Mouse (Mus musculus) frontal cortex, postnatal 25 days (tissue): Measurements from ENCODE around the gene Dohh.

Experiments used
- DNase-seq, 2 experiments: peaks; one replicate each; pipeline ENCODE4 v3.0.0; 2022; ENCODE audit warnings: low spot score in 2 of 2

Dohh gene

DNA sequence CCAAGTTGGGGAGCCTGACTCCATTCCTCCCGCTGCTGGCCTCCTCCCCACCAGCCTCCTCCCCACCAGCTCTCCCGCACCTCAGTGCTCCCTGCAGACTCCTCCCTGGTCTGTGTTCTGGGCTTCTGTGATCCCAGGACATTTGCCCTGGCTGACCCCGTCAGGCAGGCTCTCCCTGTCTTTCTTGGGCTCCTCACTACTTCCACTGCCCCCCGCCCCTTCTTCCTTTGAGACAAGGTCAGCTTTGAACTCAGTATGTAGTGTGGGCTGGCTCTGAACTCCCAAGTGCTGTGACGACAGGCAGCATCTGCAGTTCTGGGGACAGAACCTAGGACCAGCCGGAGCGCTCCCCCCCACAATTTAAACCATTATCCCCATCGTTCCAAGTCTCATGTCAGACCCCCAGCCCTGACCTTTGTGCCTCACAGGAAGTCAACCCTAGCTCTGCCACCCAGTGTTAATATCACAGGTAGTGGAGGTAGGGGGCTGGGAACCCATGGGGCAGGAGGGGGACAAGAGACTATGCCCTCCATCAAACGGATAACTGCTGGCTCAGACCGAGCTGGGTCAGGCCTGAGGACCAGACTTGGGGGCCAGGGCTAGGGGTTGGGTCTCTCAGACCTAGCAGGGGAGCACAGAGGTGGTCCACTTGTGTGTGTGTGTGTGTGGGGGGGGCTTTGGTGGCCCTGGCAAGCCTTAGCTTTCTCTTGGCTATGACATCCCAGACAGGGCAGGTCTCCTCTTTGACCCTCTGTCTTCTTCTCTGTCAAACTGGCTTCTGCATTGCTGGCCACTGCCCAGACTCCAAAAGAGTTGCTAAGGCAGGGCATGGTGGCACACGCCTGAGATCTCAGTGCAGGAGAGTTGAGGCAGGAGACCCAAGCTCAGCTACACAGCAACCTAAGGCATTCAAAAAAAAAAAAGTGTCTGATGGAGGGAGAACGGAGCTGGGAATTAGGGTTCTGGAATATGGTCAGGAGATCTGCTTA, 33.3 kb downstream of the Dohh start:
- DNase-seq, result no peak

DNA sequence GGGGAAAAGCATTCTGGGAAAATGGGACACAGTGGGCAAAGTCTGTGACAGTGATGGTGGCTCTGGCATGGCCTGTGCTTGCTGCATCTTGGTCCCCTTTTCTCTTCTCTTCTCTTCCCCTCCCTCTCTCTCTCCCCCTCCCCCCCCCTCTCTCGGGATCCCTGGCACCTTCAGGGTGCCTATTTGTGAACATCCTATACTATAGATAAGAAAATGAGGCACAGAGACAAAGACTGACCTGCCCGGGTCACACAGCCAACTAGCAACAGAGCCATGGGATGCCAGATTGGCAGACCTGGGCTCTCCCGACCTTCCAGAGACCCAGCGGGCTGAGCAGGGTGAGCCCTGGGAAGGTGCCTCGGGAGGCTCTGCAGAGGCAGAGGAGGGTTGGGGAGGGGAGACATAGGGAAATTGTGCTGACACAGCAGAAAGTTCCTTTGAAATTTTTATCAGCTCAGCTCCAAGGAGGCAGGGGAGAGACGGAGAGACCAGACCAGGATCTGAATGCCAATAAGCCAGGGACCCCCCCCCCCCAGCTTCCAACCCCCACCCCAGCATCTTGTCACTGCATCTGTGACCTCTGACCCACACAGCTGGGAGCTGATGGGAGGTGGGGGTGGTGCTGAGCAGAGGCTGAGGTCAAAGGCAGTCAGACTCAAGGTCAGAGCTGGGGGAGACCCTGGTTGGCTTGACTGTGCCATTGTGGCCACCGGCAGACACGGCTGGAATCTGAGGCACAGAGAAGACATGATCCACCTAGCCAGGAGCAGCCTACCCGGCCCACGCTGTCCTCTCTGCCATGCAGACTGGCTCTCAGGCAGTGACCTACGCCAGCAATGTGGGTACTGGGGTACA, 34.2 kb downstream of the Dohh start:
- no peak for DNase-seq

DNA sequence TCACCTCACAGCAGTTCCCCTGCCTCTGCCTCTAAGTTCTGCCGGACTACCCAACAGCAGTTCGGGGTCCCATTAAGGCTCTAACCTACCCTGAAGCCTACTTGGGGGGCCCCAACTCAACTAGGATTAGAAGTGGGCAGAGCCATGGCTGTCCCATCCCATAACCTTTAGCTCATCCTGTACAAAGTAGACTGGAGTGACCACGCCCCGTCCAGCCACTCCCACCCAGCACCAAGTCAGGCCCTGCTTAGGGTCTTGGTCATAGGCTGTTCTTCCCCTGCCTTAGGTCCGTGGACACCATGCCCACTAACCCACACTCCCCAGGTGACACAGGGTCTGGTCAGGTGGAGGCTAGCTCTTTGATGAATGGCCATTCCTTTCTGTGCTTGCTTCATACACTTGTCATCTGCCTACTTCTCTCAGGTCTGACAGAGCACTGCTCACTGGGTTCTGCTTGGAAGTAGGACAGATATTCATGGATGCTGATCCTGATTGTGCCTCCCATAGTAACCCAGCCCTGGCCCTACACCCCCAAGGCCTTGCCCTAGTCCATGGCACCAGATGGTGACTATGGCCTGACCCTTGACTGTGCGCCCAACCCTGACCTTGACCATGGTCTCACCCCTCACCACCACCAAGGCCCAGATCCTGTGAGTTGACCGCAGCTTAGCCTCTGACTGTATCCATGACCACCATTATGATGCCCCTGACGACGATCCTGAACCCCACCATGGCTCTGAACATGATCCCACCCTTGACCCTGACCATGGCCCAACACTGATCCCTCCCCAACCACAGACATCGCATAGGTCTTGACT, 35.1 kb downstream of the Dohh start:
- no peak for DNase-seq

- DNase-seq, result no peak
These were observed 36.1 kb downstream of the Dohh start for GRCm38 (mm10) chr10:81420191-81420767.

DNA sequence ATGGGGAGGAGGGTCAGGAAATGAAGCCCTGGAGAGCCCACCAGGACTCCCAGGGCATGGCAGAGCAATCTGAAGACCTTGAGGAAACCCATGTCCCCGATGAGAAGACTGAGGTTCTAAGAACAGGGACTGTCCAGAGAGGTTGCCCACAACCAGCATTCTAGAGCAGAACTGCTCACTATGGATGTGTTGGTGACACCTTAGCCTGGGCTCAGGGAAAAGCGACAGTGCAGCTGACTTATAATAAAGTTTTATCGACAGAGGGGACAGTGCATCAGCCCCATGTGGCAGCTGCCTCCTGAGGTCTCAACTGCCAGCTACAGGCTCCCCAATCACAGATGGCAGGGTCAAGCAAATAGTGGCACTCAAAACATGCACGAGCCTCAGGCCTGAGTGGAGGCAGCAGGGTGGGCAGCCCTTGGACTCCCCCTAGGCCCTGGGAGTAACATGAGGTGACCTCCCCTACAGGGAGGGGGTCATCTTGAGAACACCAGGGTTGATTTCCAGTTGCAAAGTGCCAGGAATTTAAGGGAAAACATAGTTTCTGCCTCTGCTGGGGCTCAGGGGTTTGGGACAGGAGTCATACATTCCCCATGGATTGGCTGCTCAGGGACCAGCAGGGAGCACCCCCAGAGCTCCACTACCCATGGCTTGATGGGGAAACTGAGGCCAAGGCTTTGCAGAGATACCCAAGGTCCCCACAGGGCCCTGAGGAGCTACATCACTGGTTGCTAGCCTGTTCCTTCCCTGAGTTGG, 37.0 kb downstream of the Dohh start:
- DNase-seq, result no peak

DNA sequence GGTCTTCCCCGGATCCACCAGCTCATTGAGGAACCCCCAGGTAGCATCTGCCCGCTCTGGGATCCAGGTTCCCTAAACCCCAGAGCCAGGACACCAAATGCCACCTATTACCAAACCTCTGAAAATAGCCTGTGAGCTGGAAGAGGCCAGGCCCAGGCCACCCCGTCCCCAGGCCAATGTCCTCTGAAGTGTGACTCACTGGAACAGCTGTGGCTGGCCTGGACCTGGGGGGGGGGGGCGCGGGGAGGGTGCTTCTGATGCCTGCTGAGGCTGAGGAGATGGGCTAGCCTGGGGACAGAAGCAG, 37.5 kb downstream of the Dohh start:
- no peak for DNase-seq

DNA sequence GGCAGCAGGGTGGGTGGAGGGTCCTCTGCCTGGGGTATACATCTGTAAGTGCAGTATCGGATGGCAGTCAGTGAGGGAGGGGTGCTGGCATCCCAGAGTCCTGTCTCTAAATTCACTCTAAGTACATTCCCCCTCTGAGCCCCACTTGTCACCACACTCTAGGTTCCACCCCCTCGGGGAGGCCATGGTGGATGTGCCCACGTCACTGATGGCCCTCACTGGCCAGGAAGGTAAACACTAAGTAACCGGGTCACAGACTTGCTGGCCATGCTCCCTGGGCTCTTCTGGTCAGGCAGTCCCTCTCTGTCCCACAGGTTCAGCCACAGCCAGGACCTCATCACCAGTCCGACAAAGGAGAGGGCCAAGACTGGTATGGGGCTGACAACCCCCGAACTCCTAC, 38.0 kb downstream of the Dohh start:
- DNase-seq, result no peak

DNA sequence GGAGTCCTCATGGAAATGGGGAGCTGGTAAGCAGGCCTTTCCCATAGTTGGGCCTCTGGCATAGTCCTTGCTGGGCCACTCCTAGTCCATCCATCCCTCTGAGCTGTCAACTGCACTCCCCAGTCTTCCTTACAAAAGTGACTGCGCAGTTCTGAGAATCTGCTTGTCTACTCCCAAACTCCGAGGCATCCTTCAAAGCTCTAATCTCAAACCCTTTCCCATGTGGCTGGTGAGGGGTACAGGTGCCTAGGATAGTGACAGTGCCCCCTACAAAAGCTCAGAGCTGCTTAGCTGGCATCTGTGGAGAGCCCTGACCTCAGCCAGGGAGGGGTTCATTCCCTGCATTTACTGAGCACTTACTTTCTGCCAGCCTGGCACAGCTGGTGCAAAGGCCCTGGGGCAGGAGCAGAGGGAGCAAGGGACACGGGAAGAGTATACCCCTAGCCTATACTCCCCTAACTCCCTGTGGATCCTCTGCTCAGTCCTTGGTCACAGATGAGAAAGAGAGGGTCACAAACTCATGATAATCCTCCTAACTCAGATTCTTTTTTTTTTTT, 38.5 kb downstream of the Dohh start:
- DNase-seq, result peak in 1 of 2 experiments; percentile 3

DNA sequence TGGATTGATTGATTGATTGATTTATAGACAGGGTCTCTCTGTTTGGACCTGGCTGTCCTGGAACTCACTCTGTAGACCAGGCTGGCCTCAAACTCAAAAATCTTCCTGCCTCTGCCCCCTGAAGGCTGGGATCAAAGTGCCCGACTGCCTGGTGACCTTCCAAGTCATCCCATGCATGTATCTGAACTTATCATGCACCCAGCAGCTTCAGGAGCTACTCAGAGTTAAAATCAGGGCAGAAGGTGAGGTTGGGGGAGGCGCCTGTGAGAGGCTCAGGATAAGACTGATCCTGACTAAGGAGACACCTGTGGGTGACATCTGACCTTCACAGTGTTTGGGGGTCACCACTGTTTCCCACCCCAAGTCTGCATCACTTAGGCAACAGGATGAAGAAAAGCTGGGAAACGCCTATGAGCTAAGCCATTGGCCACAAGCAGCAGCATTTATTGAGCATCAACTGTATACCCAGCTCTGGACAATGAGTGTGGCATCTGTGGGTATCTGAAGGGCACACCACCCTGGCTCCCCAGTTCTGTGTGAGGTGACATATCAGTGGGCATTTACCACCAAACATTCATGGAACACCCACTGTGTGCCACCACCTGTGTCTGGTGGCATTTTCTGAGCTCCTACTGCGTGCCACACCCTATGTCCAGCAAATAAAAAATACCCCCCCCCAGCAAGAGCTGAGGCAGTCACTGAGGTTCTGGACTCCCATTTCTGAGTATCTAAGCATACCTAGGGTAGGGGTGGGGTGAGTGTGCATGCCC, 39.4 kb downstream of the Dohh start:
- DNase-seq, result peak in 1 of 2 experiments; percentile 2

DNA sequence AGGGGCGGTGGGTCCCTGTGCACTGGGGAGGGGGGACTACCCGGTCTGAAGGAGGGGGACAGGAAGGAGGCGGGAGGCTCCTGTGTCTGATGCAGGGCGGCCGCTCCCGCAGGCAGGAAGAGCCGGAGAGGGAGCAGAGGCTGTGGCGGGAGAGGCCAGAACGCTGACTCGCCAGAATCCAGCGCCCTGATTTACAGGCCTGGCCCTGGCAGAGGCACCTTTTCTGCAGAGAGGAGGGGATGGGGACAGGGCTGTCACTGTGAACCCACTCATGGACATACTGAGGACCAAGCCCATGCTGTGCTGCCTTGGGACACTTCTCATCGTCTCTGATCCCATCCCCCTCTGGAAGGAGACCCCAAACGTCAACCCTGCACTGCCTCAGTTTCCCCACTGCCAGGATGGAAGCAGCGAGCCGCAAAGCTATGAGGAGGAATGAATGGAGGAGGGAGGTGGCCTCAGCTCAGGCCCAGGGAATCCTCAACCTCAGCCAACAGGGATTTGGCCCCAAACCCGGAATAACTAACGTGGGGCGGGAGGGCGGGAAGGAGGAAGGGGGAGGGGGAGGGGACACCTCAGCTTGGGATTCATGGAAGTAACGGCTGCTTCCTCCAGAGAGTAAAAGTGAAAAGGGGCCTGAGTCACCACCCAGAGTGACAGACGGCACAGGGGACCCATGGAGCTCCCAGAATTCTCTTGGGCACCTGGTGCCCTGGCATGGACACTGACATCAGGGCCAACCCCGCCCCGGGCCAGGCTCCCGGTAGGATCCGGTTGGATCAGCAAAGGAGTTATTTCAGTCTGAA, 40.2 kb downstream of the Dohh start:
- DNase-seq, result peak; percentile 5 to 21

DNA sequence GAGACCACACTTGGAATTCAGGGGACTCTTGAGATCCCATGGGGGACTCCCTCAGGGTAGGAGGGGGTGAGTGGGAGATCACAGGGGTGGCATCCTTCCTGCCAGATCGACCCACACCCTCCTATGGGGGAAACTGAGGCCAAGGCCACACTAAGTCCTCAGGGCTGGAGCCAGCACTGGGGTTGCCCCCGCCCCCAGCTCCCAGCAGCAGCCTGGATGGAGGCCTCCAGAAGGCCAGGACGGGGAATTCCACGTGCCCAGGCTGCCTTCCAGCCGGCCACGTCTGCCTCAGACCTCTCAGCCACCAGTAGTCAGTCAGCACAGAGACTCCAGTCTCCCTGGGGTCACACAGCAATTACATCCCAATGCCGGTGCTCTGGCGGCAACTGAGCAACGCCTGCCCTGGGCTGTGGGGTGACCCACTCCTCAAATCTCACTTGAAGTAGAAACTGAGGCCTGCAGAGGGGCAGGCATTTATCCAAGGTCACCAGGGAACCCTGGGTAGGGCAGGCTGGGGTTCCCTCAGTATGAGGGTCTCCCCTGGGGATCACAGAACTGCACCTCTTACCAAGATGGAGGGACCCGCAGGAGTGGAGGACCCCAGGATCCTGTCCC, 41.1 kb downstream of the Dohh start:
- peak in 1 of 2 experiments; percentile 18 for DNase-seq

- peak; percentile 4 for DNase-seq
These were observed 41.9 kb downstream of the Dohh start for GRCm38 (mm10) chr10:81426081-81426671.

GRCm38 (mm10) chr10:81426897-81427296, 42.7 kb downstream of the Dohh start:
- DNase-seq, result peak in 1 of 2 experiments; percentile 38

DNA sequence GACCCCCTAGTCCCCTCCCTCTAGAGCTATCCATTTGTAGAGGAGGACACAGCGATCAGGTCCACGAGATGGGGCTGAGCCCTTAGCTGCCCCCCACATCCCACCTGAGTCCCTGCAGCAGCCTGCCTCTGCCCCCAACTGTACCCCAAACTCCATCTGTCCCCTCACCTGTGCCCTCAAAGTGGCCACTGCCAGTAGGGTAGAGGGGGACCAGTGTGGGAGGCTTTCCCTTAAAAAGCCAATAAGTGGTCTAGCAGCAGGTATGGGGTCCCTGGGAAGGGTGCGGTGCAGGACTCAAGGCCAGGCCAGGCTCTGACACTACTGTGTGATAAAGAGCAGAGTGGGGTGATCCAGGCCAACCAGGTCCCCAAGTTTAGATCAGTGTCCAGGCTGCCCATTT, 43.1 kb downstream of the Dohh start:
- DNase-seq, result peak in 1 of 2 experiments; percentile 3

- DNase-seq, result peak; percentile 4
These were observed 43.7 kb downstream of the Dohh start for GRCm38 (mm10) chr10:81427804-81428506.

- DNase-seq, result peak in 1 of 2 experiments; percentile 3
These were observed 44.3 kb downstream of the Dohh start for GRCm38 (mm10) chr10:81428507-81428870.

- DNase-seq, result peak in 1 of 2 experiments; percentile 2
These were observed 44.9 kb downstream of the Dohh start for GRCm38 (mm10) chr10:81429092-81429491.
